Mouse (Mus musculus) induced T-regulatory cell, adult 2 months (primary cell): ENCODE data around the gene Cdon.

Experiments
- DNase-seq: peaks from one replicate; pipeline ENCODE4 v3.0.0-alpha.2; 2012; ENCODE audit warnings: low read depth

Gene Cdon

GRCm38 (mm10) chr9:35420805-35421719, at the start of gene Cdon:
Cdon (plus strand) TSS chr9:35421128.
- DNase-seq, result peak; percentile 94

DNA sequence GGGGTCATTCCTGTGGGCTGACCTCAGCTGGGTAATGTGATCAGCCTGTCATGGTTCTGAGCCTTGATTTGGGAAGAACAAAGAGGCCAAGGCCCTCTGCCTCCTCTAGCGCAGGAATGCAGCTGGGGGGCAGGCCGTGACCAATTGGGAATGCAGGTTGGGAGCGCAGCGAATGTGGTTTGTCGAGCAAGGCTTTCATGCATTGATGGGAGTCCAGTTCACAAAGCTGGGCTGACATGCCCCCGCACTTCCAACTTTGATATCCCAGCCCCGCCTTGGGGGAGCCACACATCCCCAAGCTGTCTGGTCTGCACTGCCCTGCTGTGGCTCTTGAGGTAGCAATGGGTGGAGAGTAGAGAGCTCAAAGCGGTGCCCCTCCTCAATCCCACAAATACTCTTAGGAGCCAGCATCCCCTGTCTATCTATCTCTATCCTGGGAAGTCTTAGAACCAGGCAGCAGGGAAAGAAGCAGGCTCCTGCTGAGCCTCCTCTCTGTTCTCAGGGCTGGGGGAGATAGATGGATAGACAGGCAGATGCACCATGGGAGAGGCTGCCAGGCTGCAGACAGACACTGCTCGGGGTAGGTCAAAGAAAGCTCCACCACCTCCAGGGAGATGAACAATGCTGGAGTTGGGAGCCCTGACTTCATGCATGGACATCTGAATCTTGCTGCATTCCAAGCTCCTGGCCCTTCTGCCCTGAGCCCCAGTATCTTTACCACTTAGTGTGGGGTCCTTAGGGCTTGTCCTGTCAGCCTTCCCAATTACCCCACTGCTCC, 48.4 kb upstream of the Cdon start:
- DNase-seq, result no peak

DNA sequence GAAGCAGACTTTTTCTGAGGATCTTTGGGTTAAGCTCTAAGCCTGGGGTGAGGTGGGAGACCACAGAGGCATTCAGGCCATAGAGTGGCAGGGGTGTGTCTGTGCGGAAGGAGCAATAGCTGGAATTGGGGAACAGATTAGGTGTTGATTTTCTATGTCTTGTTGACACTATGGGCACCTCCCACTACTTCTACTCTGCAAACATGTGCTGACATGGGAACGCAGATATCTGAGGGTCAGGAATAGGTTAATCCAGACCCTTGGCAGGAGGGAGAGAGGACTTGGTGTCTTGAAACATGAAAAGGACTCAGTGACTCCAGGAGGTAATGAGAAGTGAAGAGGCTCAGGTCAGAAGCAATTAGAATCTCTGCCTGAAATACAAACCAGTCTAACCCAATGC, 43.0 kb upstream of the Cdon start:
- DNase-seq, result no peak

DNA sequence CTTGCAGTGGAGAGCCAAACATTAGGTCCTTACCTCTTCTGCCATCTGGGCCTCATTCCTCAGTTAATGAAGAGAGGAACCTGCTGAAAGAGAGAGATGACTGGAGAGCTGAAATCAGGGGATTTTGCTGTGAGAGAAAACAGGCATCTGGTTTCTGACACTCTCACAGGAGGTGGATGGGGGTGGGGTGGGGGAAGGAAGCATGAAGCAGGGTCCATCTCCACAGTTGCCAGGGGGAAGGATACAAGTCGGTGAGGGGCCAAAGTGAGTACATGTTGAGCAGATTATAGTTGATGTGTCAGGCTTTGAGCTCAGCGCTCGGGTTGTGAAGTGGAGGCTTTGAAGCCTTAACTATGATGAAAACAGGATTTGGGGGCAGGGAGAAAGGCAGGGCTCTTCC, 41.9 kb upstream of the Cdon start:
- DNase-seq, result no peak

GRCm38 (mm10) chr9:35399896-35400295, 21.0 kb upstream of the Cdon start:
- DNase-seq, result no peak

- DNase-seq, result peak; percentile 10
Measured at GRCm38 (mm10) chr9:35400398-35400797, 20.5 kb upstream of the Cdon start.

DNA sequence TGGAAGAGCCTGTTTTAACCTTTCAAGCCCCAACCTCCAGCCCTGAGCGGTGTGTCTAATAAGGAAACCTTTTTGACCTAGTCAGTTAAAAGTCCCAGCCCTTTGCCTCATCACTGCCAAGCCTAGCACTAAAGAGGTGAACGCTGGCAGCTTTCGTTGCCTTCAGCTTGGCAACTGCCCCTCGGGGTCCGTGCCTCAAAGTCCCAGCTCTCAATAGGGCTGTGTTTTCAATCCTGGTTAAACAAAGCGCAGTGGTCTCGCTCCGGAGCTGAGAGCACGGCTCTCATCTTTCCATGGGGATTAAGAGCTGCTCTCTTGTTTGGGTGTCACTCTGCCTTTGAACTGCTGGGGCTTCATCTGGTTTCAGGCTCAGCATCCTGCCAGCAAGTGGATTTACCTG, 20.1 kb upstream of the Cdon start:
- DNase-seq, result no peak

GRCm38 (mm10) chr9:35402584-35402991, 18.3 kb upstream of the Cdon start:
- no peak for DNase-seq

- no peak for DNase-seq
Measured at GRCm38 (mm10) chr9:35403490-35403889, 17.4 kb upstream of the Cdon start.

- DNase-seq, result no peak
Measured at GRCm38 (mm10) chr9:35405038-35405905, 15.7 kb upstream of the Cdon start.

- DNase-seq, result no peak
Measured at GRCm38 (mm10) chr9:35411225-35411965, 9.5 kb upstream of the Cdon start.

DNA sequence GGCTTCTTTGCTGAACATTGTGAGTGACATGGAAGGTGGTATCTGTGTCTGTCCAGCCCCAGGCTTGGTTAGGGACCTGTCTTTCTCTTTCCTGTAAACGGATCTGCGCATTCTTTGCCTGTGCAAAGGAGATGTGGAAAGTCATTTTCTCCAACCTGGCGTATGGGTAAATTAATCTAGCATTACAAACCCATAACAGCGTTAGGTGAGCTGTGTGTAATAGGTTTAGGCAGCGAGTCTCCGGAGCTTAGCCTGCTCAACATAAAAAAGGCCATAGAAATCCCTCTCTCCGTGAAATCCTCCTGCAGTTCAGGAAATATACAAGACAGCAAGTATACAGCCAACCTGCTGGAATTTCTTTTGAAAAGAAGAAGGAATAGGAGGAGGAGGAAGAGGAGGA, 9.0 kb upstream of the Cdon start:
- DNase-seq, result no peak

DNA sequence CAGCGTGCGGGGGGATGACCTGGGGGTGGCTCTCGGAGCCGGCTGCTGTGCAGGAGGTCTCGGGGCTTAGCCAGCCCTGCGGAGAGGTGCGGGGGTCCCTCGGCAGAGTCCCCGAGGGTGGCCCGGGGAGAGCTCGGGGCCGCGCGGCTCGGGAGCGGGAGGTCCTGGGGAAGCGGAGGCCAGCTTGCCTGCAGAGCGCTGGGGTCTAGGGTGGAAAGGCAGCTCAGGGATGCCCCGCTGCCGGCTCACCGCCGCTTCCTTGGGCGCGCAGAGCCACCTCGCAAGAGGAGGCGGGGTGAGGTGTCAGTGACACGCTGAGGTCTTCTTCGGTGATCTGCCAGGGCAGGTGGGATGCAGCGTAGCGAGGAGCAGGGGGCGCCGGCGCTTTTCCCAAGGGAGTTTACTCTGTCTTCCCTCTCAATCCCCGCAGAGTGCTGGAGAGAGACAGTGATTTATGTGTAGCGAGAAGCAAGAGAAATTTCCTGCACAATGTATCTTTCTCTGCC, 855 bp downstream of the Cdon start:
- DNase-seq, result peak; percentile 78

- peak; percentile 33 for DNase-seq
Measured at GRCm38 (mm10) chr9:35422405-35422941, 1.5 kb downstream of the Cdon start.

DNA sequence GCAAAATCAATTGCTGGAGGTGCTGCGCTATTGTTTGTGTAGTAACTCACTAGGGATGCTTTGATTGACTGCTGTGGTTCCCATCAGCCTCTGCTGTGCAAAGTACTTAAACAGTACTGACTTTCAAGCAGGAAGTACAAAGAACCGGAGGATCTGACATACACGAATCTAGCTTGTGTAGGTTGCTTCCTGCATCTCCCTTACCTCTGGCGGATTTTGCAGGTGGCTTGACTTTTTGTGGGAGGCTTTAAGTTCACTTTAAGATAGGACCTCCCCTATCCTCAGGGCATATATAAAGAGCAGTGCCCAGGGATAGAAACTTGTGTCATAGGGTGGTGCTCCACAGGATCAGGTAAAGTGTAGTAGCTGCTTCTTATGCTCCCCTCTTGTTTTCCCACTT, 2.3 kb downstream of the Cdon start:
- peak; percentile 77 for DNase-seq

GRCm38 (mm10) chr9:35424671-35425070, 3.7 kb downstream of the Cdon start:
- no peak for DNase-seq

DNA sequence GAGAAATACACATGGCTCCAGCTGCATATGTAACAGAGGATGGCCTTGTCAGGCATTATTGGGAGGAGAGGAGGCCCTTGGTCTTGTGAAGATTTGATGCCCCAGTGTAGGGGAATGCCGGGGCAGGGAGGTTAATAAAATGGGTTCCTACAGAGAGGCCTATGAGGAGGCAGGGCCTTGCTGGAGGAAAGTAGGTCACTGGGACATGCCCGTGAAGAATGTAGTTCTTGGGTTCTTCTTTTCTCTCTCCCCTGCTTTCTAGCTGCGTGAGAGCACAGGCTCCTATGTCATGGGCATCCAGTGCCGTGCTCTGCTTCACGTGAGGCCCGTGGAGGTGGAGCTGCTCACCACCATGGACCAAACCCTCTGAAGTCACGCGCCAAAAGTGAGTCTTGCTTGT, 9.5 kb downstream of the Cdon start:
- no peak for DNase-seq

DNA sequence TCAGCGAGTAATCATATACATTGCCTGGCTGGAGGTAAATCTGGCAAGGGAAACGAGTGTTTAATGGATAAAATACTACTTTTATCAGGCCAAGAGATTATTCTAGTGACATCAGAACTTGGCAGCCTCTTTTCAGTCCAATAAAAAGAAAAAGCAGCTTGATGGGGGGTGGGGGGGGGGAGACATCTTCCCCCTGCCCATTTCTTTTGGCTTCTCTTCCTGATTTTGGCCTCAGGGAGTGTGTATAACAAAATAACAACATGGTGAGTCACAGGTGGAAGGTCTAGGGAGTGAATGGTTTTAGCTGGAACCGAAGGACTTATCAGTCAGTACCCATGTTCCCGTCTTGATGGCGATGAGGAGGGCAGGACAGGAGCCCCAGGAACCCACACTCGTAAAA, 10.5 kb downstream of the Cdon start:
- no peak for DNase-seq

DNA sequence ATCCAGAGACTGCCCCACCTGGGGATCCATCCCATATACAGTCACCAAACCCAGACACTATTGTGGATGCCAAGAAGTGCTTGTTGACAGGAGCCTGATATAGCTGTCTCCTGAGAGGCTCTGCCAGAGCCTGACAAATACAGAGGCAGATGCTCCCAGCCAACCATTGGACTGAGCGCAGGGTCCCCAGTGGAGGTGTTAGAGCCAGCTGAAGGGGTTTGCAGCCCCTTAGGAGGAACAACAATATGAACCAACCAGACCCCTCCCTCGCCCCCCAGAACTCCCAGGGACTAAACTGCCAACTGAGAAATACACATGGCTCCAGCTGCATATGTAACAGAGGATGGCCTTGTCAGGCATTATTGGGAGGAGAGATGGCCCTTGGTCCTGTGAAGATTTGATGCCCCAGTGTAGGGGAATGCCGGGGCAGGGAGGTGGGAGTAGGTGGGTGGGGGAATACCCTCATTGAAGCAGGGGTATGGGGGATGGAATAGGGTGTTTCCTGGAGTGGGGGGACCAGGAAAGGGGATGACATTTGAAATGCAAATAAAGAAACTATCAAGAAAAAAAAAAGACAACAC, 11.9 kb downstream of the Cdon start:
- peak; percentile 28 for DNase-seq

- DNase-seq, result no peak
Measured at GRCm38 (mm10) chr9:35434340-35434739, 13.4 kb downstream of the Cdon start.

DNA sequence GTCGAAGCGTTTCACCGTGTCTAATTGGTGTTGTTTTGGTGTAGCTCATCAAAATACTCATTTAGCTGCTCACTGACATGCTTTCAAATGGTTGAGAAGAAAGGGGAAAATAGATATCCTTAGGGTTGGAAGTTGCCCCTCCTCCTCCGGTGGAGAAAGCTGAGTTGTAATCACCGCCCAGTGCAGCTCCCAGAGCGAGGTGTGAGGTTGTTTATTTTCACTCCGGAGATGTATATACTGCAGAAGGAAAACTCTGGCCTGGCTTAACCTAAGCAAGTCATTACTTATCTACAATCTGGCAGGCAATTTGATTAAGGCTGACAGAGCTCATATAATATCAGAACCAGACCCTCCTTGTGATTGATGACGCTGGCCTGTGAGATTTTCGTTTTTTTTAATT, 14.6 kb downstream of the Cdon start:
- no peak for DNase-seq
